Mouse (Mus musculus): Measurements from ENCODE around the gene Psmd8. TPM values are rescaled to one million over a fixed set of nuclear protein-coding genes. Genes with fewer than 3 reads are reported as not detected.

The Psmd8 gene
- total RNA-seq (2014; rRNA removed) (245 and 253 TPM in 2 replicates), polyA plus RNA-seq (2015; fragmentation: Nextera tagmentation; extraction: Ambion mirVana) (292 and 338 TPM in 2 replicates)

DNA sequence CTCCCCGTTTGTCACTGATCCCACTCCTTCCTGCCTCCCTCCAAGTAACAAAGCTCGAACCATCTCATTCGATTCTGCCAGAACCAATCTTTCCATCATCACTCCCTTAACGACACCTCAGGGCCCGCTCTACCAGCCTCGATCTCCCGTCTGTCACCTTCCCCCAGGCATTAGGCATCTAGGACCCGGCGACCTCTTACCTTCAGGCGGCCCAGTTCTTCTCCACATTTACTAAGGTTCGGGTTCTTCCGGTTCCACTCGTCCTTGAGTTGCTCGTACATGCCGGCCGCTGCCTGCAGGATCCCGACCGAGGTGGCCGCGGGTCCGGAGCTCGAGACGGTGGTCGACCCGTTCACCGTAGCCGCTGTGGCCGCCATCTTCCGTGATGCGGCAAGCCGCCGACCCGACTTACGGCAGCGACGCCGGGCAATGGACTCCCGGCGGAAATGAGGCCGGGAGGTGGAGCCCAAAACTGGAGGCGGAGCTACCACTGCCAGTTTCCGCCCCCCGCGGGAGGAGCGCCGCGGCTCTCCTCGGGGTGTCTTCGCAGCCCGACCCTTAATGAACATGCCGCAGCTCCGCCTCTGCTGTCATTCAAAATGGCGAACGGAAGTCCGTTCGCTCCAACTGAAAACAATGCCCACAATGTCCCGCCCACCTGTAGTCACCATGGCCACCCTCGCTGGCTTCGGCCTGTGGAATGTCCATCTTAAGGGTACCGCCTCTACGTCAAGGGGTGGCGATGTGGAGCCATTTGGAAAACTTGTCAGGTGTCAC lies at the start of gene Psmd8:
Gene Psmd8, minus strand, starts transcription at position 625 of the 777 bp plus-strand sequence.
- WGBS, result under 1% methylated on average over 62 of the region's 62 CpGs
- Histone ChIP-seq H3K27me3 (ENCODE audit: insufficient read depth, low read length) (no peaks in the 10 kb centered on the region), H3K9ac (peak within 1 kb of the TSS; percentile 72), H3K36me3 (ENCODE audit: insufficient read depth) (peaks cover 14% of the 10 kb centered on the region), H3K27ac (ENCODE audit: low read depth, low read length) (peak within 1 kb of the TSS; percentile 36), H3K4me1 (ENCODE audit: insufficient read depth) (peaks cover 10% of the 10 kb centered on the region), H3K4me2 (ENCODE audit: low read depth) (peak within 1 kb of the TSS; percentile 63), H3K9me3 (ENCODE audit: low read length) (no peaks in the 10 kb centered on the region), H3K4me3 (ENCODE audit: low read depth, low read length) (peak within 1 kb of the TSS; percentile 80)
- peak; percentile 98 for DNase-seq
- peak; percentile 63 for TF ChIP-seq CTCF (IDR thresholded peaks at IDR 0.05; ENCODE audit: low read depth)
- peak; percentile 97 for ATAC-seq

GRCm38 (mm10) chr7:29228202-29228601 lies 47.7 kb upstream of the Psmd8 start:
- TF ChIP-seq CTCF (IDR thresholded peaks at IDR 0.05; ENCODE audit: low read depth), result no peak
- no peak for DNase-seq
- peaks cover 6% of the 10 kb centered on the region; the same call in 1 of the 2 replicates for H3K4me1 ChIP-seq (ENCODE audit: insufficient read depth)

GRCm38 (mm10) chr7:29225520-29225919 lies 45.0 kb upstream of the Psmd8 start:
- DNase-seq, result no peak
- no peak for ATAC-seq
- H3K36me3 ChIP-seq (ENCODE audit: insufficient read depth), result no peaks in the 10 kb centered on the region
- H3K4me1 ChIP-seq (ENCODE audit: insufficient read depth), result peaks cover 6% of the 10 kb centered on the region; the same call in 1 of the 2 replicates
- no peak for TF ChIP-seq CTCF (IDR thresholded peaks at IDR 0.05; ENCODE audit: low read depth)
- H3K9me3 ChIP-seq (ENCODE audit: low read length), result no peaks in the 10 kb centered on the region
- H3K4me2 ChIP-seq (ENCODE audit: low read depth), result peak overlapping the region; percentile 31
- 71% methylated on average over 13 of the region's 13 CpGs for WGBS
- no peak overlapping the region for H3K4me3 ChIP-seq (ENCODE audit: low read depth, low read length)
- no peaks in the 10 kb centered on the region for H3K27me3 ChIP-seq (ENCODE audit: insufficient read depth, low read length)
- H3K9ac ChIP-seq, result peak overlapping the region; percentile 22; the same call in 1 of the 2 replicates
- no peak overlapping the region for H3K27ac ChIP-seq (ENCODE audit: low read depth, low read length)

More at GRCm38 (mm10) chr7:29228202-29228601, 47.7 kb upstream of the Psmd8 start:
- peaks cover 12% of the 10 kb centered on the region for H3K27me3 ChIP-seq (ENCODE audit: insufficient read depth, low read length)
- no peak overlapping the region for H3K4me3 ChIP-seq (ENCODE audit: low read depth, low read length)
- H3K4me2 ChIP-seq (ENCODE audit: low read depth), result no peak overlapping the region
- no peak overlapping the region for H3K9ac ChIP-seq
- H3K36me3 ChIP-seq (ENCODE audit: insufficient read depth), result no peaks in the 10 kb centered on the region
- no peaks in the 10 kb centered on the region for H3K9me3 ChIP-seq (ENCODE audit: low read length)
- 79% methylated on average over 4 of the region's 4 CpGs for WGBS
- no peak for ATAC-seq
- no peak overlapping the region for H3K27ac ChIP-seq (ENCODE audit: low read depth, low read length)

DNA sequence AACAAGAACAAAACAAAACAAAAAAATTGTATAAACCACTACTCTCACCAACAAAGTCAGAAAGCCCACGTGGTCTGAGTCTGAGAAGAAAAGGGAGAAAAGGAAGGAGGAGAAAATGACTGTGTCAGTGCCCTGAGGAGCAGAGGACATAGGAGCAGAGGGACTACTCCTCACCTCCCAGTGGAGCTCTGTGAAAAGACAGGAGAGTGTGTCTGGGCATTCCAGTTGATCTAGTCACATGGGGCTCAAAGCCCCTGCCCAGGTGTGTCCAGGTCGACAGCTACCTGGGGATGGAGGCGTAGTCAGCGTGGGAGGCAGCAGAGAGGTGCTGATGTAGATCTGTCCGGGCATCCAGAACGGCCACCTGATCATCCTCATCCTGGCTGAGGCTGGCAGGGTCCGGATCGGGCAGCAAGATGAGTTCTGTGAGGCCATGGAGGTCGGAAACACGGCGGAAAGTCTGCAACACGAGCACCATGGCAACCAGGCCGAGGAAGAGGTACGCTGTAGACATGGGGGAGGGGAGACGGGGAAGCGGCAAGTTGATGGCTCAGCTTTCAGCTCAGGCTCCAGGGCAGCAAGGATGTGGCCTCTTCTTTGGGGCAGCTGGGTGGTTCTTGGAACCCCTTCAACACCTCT lies 44.4 kb upstream of the Psmd8 start:
- Histone ChIP-seq H3K27ac (ENCODE audit: low read depth, low read length) (no peak overlapping the region), H3K4me2 (ENCODE audit: low read depth) (peak overlapping the region; percentile 31), H3K9me3 (ENCODE audit: low read length) (0 out of 2 replicates have a peak, but pooled peaks cover 2% of the 10 kb centered on the region), H3K4me1 (ENCODE audit: insufficient read depth) (peaks cover 6% of the 10 kb centered on the region; the same call in 1 of the 2 replicates), H3K9ac (peak overlapping the region; percentile 22; the same call in 1 of the 2 replicates), H3K27me3 (ENCODE audit: insufficient read depth, low read length) (no peaks in the 10 kb centered on the region), H3K36me3 (ENCODE audit: insufficient read depth) (no peaks in the 10 kb centered on the region), H3K4me3 (ENCODE audit: low read depth, low read length) (no peak overlapping the region; the same call in 1 of the 2 replicates)
- DNase-seq, result peak; percentile 32
- 11% methylated on average over 16 of the region's 16 CpGs for WGBS
- ATAC-seq, result peak; percentile 71
- no peak for TF ChIP-seq CTCF (IDR thresholded peaks at IDR 0.05; ENCODE audit: low read depth)

DNA sequence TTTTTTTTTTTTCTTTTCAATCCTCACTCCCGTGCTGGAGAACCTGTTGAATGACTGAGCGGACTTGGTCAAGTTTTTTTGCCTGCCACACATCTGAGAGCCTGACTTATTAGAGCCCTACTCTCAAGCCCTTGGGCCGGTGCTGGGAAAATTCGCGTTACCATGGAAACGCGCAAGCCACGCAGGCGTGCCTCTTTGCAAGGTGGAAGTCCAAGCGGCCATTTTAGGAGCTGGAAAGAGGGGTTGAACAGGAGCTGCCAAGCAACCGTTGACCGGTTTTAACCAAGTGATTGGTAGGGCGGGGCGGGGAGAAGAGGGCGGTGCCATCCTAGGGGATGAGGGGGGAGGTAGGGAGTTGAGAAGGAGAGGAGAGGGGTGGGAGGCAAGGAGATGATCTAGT lies 34.3 kb upstream of the Psmd8 start:
- peaks cover 15% of the 10 kb centered on the region for H3K4me1 ChIP-seq (ENCODE audit: insufficient read depth)

DNA sequence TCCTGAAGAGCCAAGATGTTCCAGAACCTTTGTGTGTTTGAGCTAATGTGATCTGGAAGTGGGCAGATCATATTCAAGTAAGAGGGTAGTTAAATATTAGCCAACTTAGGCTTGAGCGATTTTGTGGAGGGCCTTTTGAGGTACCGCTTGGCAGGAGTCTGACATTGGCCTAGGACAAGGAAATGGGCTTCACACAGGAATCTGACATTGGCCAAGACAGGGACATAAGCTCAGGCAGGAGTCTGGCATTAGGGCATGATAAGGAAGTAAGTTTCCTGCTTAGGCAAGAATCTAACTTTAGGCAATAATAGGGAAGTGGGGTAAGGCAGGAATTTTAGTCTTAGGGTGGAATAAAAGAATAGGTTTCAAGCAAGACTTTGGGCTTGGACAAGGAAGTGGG lies 33.7 kb upstream of the Psmd8 start:
- Histone ChIP-seq H3K4me2 (ENCODE audit: low read depth) (0 out of 2 replicates have a peak overlapping the region, but pooled peaks have one; percentile 50), H3K27ac (ENCODE audit: low read depth, low read length) (0 out of 2 replicates have a peak overlapping the region, but pooled peaks have one; percentile 4), H3K9me3 (ENCODE audit: low read length) (no peaks in the 10 kb centered on the region), H3K27me3 (ENCODE audit: insufficient read depth, low read length) (no peaks in the 10 kb centered on the region), H3K36me3 (ENCODE audit: insufficient read depth) (no peaks in the 10 kb centered on the region), H3K9ac (no peak overlapping the region), H3K4me3 (ENCODE audit: low read depth, low read length) (no peak overlapping the region), H3K4me1 (ENCODE audit: insufficient read depth) (peaks cover 15% of the 10 kb centered on the region)
- TF ChIP-seq CTCF (IDR thresholded peaks at IDR 0.05; ENCODE audit: low read depth), result no peak
- no peak for ATAC-seq
- 77% methylated on average over 2 of the region's 2 CpGs for WGBS
- DNase-seq, result no peak

More for the DNA sequence above, 34.3 kb upstream of the Psmd8 start:
- DNase-seq (peak; percentile 31), ATAC-seq (no peak)
- H3K4me3 ChIP-seq (ENCODE audit: low read depth, low read length), result no peak overlapping the region
- TF ChIP-seq CTCF (IDR thresholded peaks at IDR 0.05; ENCODE audit: low read depth), result no peak
- no peaks in the 10 kb centered on the region for H3K36me3 ChIP-seq (ENCODE audit: insufficient read depth)
- no peak overlapping the region for H3K9ac ChIP-seq
- H3K27ac ChIP-seq (ENCODE audit: low read depth, low read length), result no peak overlapping the region
- 0 out of 2 replicates have a peak, but pooled peaks cover 3% of the 10 kb centered on the region for H3K9me3 ChIP-seq (ENCODE audit: low read length)
- 47% methylated on average over 15 of the region's 15 CpGs for WGBS
- no peaks in the 10 kb centered on the region for H3K27me3 ChIP-seq (ENCODE audit: insufficient read depth, low read length)
- H3K4me2 ChIP-seq (ENCODE audit: low read depth), result no peak overlapping the region
